Mouse (Mus musculus) stomach, postnatal 0 days (tissue): ENCODE results near the gene Keg1. TPM values are rescaled to one million over a fixed set of nuclear protein-coding genes. Genes with fewer than 3 reads are reported as not detected.
"Not testable (repeated sequence)": the region's sequence is repeated elsewhere in the genome, so short reads cannot be mapped to it uniquely, and the experiment has no call there.

Experiments used
- ATAC-seq: fragments of 200-750 bp; cut with Nextera tagmentation; 2 replicates; pipeline ENCODE4 v1.8.0; 2017; ENCODE audit not compliant: low FRiP score, low TSS enrichment
- DNase-seq: peaks from one replicate; pipeline ENCODE4 v3.0.0-alpha.2; 2016; ENCODE audit warnings: low spot score
- H3K27ac ChIP-seq: fragments of 300-500 bp; sonication (generic); replicated peaks from 2 replicates; pipeline ENCODE4 v1.5.1; 2014; ENCODE audit warnings: mild to moderate bottlenecking, control low read depth
- H3K27me3 ChIP-seq: fragments of 300-500 bp; sonication (generic); 2 replicates; pipeline ENCODE4 v1.6.1; 2014; ENCODE audit warnings: low read length; ENCODE audit not compliant: control insufficient read depth, insufficient read depth
- H3K36me3 ChIP-seq: fragments of 300-500 bp; sonication (generic); 2 replicates; pipeline ENCODE4 v1.6.1; 2014; ENCODE audit warnings: low read length, mixed read lengths; ENCODE audit not compliant: control insufficient read depth, insufficient read depth
- H3K4me1 ChIP-seq: fragments of 300-500 bp; sonication (generic); replicated peaks from 2 replicates; pipeline ENCODE4 v1.6.1; 2014; ENCODE audit warnings: antibody characterized with exemption; ENCODE audit not compliant: control insufficient read depth, insufficient read depth
- H3K4me2 ChIP-seq: fragments of 300-500 bp; sonication (generic); replicated peaks from 2 replicates; pipeline ENCODE4 v1.6.1; 2014; ENCODE audit warnings: low read depth, mild to moderate bottlenecking, control low read depth, moderate library complexity
- H3K4me3 ChIP-seq: fragments of 300-500 bp; sonication (generic); 2 replicates; pipeline ENCODE4 v1.5.1; 2014; ENCODE audit warnings: low read depth, low read length, control low read depth
- H3K9ac ChIP-seq: fragments of 300-500 bp; sonication (generic); 2 replicates; pipeline ENCODE4 v1.6.1; 2014; ENCODE audit warnings: mild to moderate bottlenecking, low read length, control low read depth, mixed read lengths
- H3K9me3 ChIP-seq: fragments of 300-500 bp; sonication (generic); 2 replicates; pipeline ENCODE4 v1.6.1; 2016; ENCODE audit warnings: low read length; ENCODE audit not compliant: control insufficient read depth
- CTCF ChIP-seq: IDR thresholded peaks from 2 replicates; pipeline ENCODE4 v1.5.1; 2016; ENCODE audit warnings: antibody characterized with exemption, low read depth, mild to moderate bottlenecking, moderate library complexity
- EP300 ChIP-seq: optimal IDR thresholded peaks from 2 replicates; pipeline ENCODE3; 2016; ENCODE audit warnings: antibody characterized with exemption
- WGBS: fragments of 180-500 bp; shearing (Covaris S2); extraction: QIAGEN DNeasy Blood & Tissue Kit; methylation state at CpG from one replicate; pipeline ENCODE4 v1.1.7; 2014; 5-methylcytosine and 5-hydroxymethylcytosine counted together
- polyA plus RNA-seq: library from polyadenylated mRNA; unstranded; fragments of >200 nt; fragmentation: Nextera tagmentation; extraction: Ambion mirVana; gene quantifications from 2 replicates; pipeline ENCODE4 v1.2.1, GENCODE M21; 2015

The Keg1 gene
- polyA plus RNA-seq, 1 experiment from 2014 or later, result not detected

DNA sequence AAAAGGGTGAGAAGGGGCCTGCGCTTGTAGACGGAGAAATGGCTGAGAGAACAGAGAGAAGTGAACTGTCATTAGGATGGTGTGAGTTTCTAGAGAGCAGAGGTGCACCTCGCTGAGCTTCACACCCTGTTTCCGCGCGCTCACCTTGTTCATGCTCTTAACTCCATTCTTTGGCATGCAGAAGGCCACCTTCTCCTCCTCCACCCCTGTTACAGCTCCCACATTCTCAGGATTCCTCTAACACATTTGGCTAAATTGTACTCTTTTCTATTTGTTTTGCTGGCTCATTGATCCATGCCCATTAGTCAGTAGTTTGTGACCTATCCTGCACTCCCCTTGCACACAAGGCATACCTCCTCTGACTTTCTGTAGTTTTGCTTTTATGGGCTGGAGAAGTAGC, 23.6 kb downstream of the Keg1 start:
- Histone ChIP-seq H3K4me1 (no peaks in the 10 kb centered on the region), H3K4me3 (no peak overlapping the region), H3K27me3 (no peaks in the 10 kb centered on the region), H3K27ac (no peak overlapping the region), H3K9ac (no peak overlapping the region), H3K4me2 (no peak overlapping the region), H3K36me3 (no peaks in the 10 kb centered on the region), H3K9me3 (no peaks in the 10 kb centered on the region)
- no peak for DNase-seq
- no peak for ATAC-seq
- 70% methylated on average over 6 of the region's 6 CpGs for WGBS
- no peak for TF ChIP-seq CTCF
- no peak for TF ChIP-seq EP300

DNA sequence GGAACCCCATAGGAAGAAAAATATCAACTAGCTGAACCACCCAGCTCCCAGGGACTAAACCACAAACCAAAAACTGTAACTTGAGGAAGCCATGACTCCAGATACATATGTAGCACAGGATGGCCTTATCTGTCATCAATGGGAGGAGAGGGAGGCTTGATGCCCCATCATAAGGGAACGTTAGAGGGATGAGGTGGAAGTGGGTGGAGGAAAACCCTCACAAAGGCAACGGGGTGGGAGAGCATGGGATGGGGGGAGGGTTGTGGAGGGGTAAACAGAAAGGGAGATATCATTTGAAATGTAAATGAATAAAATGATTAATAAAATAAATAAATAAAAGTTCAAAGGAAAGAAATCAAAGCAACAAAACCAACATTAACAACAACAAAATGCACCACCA, 24.9 kb downstream of the Keg1 start:
- Histone ChIP-seq H3K36me3 (no peaks in the 10 kb centered on the region), H3K4me1 (no peaks in the 10 kb centered on the region), H3K4me2 (no peak overlapping the region), H3K4me3 (no peak overlapping the region), H3K27me3 (no peaks in the 10 kb centered on the region), H3K9me3 (no peaks in the 10 kb centered on the region), H3K9ac (no peak overlapping the region), H3K27ac (no peak overlapping the region)
- no peak for ATAC-seq
- DNase-seq, result no peak
- TF ChIP-seq EP300 (no peak), CTCF (no peak)
- WGBS, result 54% methylated on average over 2 of the region's 2 CpGs

DNA sequence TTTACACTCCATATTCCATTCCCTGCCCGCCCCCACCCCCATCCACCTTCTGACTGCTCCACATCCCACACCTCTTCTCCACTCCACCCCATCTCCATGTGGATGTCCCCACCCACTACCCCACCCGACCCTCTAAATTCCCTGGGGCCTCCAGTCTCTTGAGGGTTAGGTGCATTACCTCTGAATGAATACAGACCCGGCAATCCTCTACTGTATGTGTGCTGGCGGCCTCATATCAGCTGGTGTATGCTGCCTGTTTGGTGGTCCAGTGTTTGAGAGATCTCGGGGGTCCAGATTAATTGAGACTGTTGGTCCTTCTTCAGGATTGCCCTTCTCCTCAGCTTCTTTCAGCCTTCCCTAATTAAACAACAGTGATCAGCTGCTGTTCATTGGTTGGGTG, 25.3 kb downstream of the Keg1 start:
- not testable (repeated sequence) for H3K4me1 ChIP-seq, H3K4me2 ChIP-seq, H3K27ac ChIP-seq, H3K9me3 ChIP-seq, H3K9ac ChIP-seq, DNase-seq, H3K27me3 ChIP-seq, H3K36me3 ChIP-seq, H3K4me3 ChIP-seq, ATAC-seq
- 82% methylated on average over 5 of the region's 5 CpGs for WGBS

DNA sequence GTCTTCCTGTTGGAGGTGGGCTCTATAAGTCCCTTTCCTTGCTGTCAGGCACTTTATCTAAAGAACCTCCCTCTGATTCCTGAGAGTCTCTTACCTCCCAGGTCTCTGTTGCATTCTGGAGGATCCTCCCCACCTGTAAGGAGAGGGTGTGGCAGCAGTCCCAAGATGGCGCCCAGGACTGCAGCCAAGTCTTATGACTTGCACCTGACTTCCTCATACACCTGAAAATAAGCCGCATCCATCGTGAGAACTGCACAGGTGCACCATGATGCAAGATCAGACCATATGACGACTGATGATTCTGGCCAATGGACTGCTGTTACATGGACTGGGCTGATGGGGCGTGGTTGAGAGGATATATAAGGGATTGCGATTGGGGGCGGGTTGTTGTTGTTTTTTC, 26.0 kb downstream of the Keg1 start:
- not testable (repeated sequence) for H3K36me3 ChIP-seq, H3K4me3 ChIP-seq, H3K9ac ChIP-seq, H3K27ac ChIP-seq, H3K4me2 ChIP-seq, DNase-seq, H3K27me3 ChIP-seq, ATAC-seq, H3K4me1 ChIP-seq, H3K9me3 ChIP-seq
- WGBS, result 90% methylated on average over 7 of the region's 7 CpGs

DNA sequence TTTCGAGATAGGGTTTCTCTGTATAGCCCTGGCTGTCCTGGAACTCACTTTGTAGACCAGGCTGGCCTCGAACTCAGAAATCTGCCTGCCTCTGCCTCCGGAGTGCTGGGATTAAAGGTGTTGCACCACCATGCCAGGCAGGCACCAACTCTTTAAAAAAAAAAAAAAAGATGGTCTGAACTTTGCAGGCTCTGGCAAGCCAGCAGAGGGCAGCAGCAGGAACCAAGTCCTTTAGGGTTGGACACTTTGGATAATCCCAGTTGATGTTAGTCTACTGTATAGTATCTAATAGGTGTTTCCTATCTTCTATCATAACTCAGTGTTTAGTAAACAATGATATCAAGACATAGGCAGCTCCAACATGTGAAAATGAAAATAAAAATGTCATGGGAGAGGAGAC, 26.7 kb downstream of the Keg1 start:
- H3K4me1 ChIP-seq, result no peaks in the 10 kb centered on the region
- no peaks in the 10 kb centered on the region for H3K9me3 ChIP-seq
- no peak overlapping the region for H3K9ac ChIP-seq
- no peaks in the 10 kb centered on the region for H3K36me3 ChIP-seq
- no peak overlapping the region for H3K4me2 ChIP-seq
- peak; percentile 30 for DNase-seq
- TF ChIP-seq EP300, result no peak
- peak; percentile 61 for TF ChIP-seq CTCF
- ATAC-seq, result no peak
- WGBS, result 68% methylated on average over 2 of the region's 3 CpGs
- H3K4me3 ChIP-seq, result no peak overlapping the region
- no peaks in the 10 kb centered on the region for H3K27me3 ChIP-seq
- H3K27ac ChIP-seq, result no peak overlapping the region

DNA sequence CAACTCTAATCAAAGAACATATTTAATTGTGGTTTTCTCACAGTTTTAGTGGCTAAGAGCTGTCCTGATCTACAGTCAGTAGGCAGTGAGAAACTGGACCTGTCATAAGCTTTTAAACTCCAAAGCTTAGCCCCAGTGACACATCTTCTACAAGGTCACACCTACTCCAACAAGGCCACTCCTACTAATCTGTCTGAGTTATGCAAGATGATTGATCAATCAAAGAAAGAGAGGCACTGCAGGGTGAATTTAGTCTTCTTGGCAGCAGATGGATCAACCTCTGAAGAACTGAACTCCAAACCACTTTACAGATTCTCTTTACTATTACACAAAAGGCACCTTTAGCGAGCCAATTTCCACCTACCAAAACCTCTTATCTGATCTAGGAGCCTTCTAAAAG, 30.3 kb downstream of the Keg1 start:
- TF ChIP-seq CTCF (no peak), EP300 (no peak)
- no peak overlapping the region for H3K4me3 ChIP-seq
- no peaks in the 10 kb centered on the region for H3K4me1 ChIP-seq
- H3K36me3 ChIP-seq, result no peaks in the 10 kb centered on the region
- DNase-seq, result no peak
- H3K4me2 ChIP-seq, result no peak overlapping the region
- H3K9ac ChIP-seq, result no peak overlapping the region
- no peaks in the 10 kb centered on the region for H3K9me3 ChIP-seq
- WGBS, result 68% methylated on average over 1 of the region's 1 CpGs
- no peaks in the 10 kb centered on the region for H3K27me3 ChIP-seq
- no peak overlapping the region for H3K27ac ChIP-seq
- no peak for ATAC-seq

DNA sequence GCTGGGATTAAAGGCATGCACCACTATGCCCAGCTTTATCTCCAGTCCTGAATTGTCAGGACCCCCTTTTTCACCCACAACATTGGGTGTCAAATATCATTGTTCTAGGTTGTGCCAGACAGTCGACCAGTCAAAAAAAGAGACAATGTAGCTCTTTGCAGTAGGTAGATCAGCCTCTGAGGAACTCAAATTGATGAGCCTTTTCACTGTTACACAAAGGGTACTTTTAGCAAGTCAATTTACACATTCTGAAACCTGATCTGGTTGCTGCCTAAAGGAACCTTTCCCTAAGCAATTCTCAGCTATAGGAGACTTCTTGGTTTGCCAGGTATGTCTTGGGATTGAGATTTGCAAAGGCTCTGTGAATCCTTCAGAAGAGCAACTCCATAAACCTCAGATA, 35.5 kb downstream of the Keg1 start:
- TF ChIP-seq EP300 (no peak), CTCF (no peak)
- 67% methylated on average over 1 of the region's 1 CpGs for WGBS
- no peaks in the 10 kb centered on the region for H3K27me3 ChIP-seq
- H3K9me3 ChIP-seq, result no peaks in the 10 kb centered on the region
- H3K9ac ChIP-seq, result no peak overlapping the region
- no peak for ATAC-seq
- no peaks in the 10 kb centered on the region for H3K36me3 ChIP-seq
- no peak overlapping the region for H3K4me3 ChIP-seq
- no peaks in the 10 kb centered on the region for H3K4me1 ChIP-seq
- H3K27ac ChIP-seq, result no peak overlapping the region
- no peak overlapping the region for H3K4me2 ChIP-seq
- no peak for DNase-seq
